Mouse (Mus musculus): ENCODE measurements around the gene Fer.
"Not testable (repeated sequence)": the region's sequence is repeated elsewhere in the genome, so short reads cannot be mapped to it uniquely, and the experiment has no call there.

Fer gene

GRCm38 (mm10) chr17:63863012-63863630 lies at the start of gene Fer:
Gene Fer (plus strand): TSS chr17:63863062.
- no peak for DNase-seq (ENCODE audit: low read depth, low spot score)

GRCm38 (mm10) chr17:63813552-63813951 lies 49.3 kb upstream of the Fer start:
- no peak for DNase-seq (ENCODE audit: low read depth, low spot score)

- no peak for DNase-seq (ENCODE audit: low read depth, low spot score)
These were observed 44.3 kb upstream of the Fer start for GRCm38 (mm10) chr17:63818444-63819027.

- no peak for DNase-seq (ENCODE audit: low read depth, low spot score)
These were observed 38.7 kb upstream of the Fer start for GRCm38 (mm10) chr17:63824141-63824540.

- no peak for DNase-seq (ENCODE audit: low read depth, low spot score)
These were observed 36.7 kb upstream of the Fer start for GRCm38 (mm10) chr17:63826196-63826595.

- DNase-seq (ENCODE audit: low read depth, low spot score) = no peak
These were observed 36.1 kb upstream of the Fer start for GRCm38 (mm10) chr17:63826767-63827166.

GRCm38 (mm10) chr17:63828561-63829332 lies 34.1 kb upstream of the Fer start:
- no peak for DNase-seq (ENCODE audit: low read depth, low spot score)

GRCm38 (mm10) chr17:63831550-63831949 lies 31.3 kb upstream of the Fer start:
- DNase-seq (ENCODE audit: low read depth, low spot score) = no peak

- no peak for DNase-seq (ENCODE audit: low read depth, low spot score)
These were observed 26.6 kb upstream of the Fer start for GRCm38 (mm10) chr17:63836223-63836622.

- DNase-seq (ENCODE audit: low read depth, low spot score) = no peak
These were observed 26.2 kb upstream of the Fer start for GRCm38 (mm10) chr17:63836641-63837040.

GRCm38 (mm10) chr17:63838144-63838543 lies 24.7 kb upstream of the Fer start:
- DNase-seq (ENCODE audit: low read depth, low spot score) = no peak

GRCm38 (mm10) chr17:63839636-63840269 lies 23.1 kb upstream of the Fer start:
- no peak for DNase-seq (ENCODE audit: low read depth, low spot score)

- no peak for DNase-seq (ENCODE audit: low read depth, low spot score)
These were observed 20.6 kb upstream of the Fer start for GRCm38 (mm10) chr17:63842226-63842625.

GRCm38 (mm10) chr17:63844936-63845335 lies 17.9 kb upstream of the Fer start:
- no peak for DNase-seq (ENCODE audit: low read depth, low spot score)

GRCm38 (mm10) chr17:63845766-63846165 lies 17.1 kb upstream of the Fer start:
- DNase-seq (ENCODE audit: low read depth, low spot score) = not testable (repeated sequence)

GRCm38 (mm10) chr17:63849151-63849550 lies 13.7 kb upstream of the Fer start:
- DNase-seq (ENCODE audit: low read depth, low spot score) = no peak

- peak; percentile 14 for DNase-seq (ENCODE audit: low read depth, low spot score)
These were observed 13.3 kb upstream of the Fer start for GRCm38 (mm10) chr17:63849566-63849965.

GRCm38 (mm10) chr17:63850016-63850415 lies 12.8 kb upstream of the Fer start:
- peak; percentile 23 for DNase-seq (ENCODE audit: low read depth, low spot score)

GRCm38 (mm10) chr17:63857023-63857544 lies 5.8 kb upstream of the Fer start:
- no peak for DNase-seq (ENCODE audit: low read depth, low spot score)

GRCm38 (mm10) chr17:63860988-63861387 lies 1.9 kb upstream of the Fer start:
- DNase-seq (ENCODE audit: low read depth, low spot score) = no peak

GRCm38 (mm10) chr17:63862399-63862798 lies 463 bp upstream of the Fer start:
- DNase-seq (ENCODE audit: low read depth, low spot score) = no peak

- peak; percentile 81 for DNase-seq (ENCODE audit: low read depth, low spot score)
These were observed 836 bp downstream of the Fer start, which contains the start of gene A930002H24Rik for GRCm38 (mm10) chr17:63863647-63864149. Gene A930002H24Rik (minus strand): TSS chr17:63863791.

Data from CD4-positive, CD25-positive, alpha-beta regulatory T cell, adult 2 months (primary cell).